Mouse (Mus musculus) thymus, postnatal 36 days (tissue): ENCODE results near the gene Vmn2r102.

ENCODE experiments used
- DNase-seq, 2 experiments: peaks; one replicate each; pipeline ENCODE4 v3.0.0; 2022; ENCODE audit warnings: mixed read lengths in 2 of 2

Gene Vmn2r102

DNA sequence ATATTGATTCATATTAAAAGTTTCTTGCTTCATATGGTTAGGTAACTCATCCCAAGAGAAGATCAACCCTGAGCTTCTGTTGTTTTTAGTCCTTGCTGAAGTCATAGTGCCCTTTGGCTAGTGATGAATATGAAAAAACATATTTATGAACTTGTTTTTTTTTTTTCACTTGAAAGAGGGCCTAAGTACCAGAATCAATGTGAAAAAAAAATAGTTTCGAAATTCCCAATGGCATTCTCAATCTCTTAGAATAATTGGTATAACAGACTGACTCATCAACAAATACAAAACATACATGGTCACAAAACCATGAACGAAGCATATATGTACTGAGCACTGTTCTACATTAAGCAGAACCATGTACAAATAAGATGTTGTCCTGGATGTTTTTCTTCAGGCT is at the start of gene Vmn2r102:
Gene Vmn2r102, plus strand, starts transcription at position 301 of the 400 bp plus-strand sequence.
- DNase-seq = no peak

DNA sequence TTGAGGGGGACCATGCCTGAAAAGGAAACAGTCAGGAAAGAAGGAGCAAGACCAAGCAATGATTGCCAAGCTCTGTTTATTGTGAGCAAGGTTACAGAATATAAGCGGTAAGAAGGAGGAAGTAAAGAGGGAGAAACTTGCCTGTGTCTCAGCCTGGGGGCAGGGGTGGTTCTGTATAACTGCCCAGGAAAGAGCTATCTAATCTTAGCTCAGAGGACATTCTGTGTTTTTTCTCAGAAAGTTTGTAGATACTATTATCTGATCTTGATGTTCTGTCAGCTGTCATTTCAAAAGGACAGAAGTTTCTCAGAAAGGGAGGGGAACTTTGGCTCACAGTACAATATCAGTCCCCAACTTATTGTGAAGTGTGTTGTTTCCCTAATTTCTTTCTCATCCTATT is 30.8 kb upstream of the Vmn2r102 start:
- no peak for DNase-seq

DNA sequence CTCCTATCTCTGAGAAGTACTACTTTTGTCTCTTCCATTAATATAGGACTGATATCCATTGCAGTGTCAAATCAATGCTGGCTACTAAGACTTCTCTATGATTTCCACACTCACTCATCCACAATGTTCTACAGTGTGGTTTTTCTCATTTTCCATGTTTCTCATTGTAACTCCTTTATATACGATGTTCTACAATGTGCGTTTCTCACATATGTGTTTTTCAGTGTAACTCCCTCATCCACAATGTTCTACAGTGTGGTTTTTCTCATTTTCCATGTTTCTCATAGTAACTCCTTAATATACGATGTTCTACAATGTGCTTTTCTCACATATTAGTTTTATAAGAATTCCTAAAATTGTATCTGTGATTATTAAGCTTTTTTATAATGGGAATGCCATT is 1.7 kb upstream of the Vmn2r102 start:
- DNase-seq = no peak

DNA sequence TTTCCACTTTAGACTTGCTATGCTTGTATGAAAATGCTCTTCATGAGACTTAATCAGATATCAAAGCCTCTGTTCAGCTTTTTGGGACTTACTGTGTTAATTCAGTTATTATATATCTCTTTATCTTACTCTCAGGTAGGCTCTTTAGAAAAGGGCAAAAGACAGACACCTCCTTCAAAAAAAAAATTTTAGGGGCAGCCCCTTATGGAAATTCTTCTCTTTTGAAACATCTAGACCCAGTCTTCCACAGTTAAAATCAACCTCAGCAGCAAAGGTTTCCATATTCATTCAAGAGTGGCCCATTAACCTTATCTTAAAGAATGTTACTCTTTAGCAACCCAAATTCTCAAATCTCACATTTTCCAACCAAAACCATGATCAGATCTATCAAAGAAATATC is 31.9 kb downstream of the Vmn2r102 start:
- DNase-seq = no peak
